Mouse (Mus musculus): Measurements from ENCODE around the gene Parl.
A peak's percentile ranks its signal among the peaks of the same experiment; 100 is the strongest.

Parl gene

GRCm38 (mm10) chr16:20301770-20302649 is at the start of gene Parl:
Gene Parl (minus strand): TSS chr16:20302387.
- DNase-seq (ENCODE audit: low spot score in 2 of 2), result peak; percentile 85 to 91

GRCm38 (mm10) chr16:20345464-20345863 is 43.3 kb upstream of the Parl start:
- DNase-seq (ENCODE audit: low spot score in 2 of 2), result no peak

GRCm38 (mm10) chr16:20338616-20339015 is 36.4 kb upstream of the Parl start:
- DNase-seq (ENCODE audit: low spot score in 2 of 2), result peak; percentile 57 to 64

GRCm38 (mm10) chr16:20334918-20335317 is 32.7 kb upstream of the Parl start:
- no peak for DNase-seq (ENCODE audit: low spot score in 2 of 2)

- DNase-seq (ENCODE audit: low spot score in 2 of 2), result no peak
Measured at GRCm38 (mm10) chr16:20328306-20328705, 26.1 kb upstream of the Parl start.

- DNase-seq (ENCODE audit: low spot score in 2 of 2), result no peak
Measured at GRCm38 (mm10) chr16:20325286-20325685, 23.1 kb upstream of the Parl start, which contains the start of gene Cyp2ab1. Gene Cyp2ab1 (minus strand): TSS chr16:20325404.

GRCm38 (mm10) chr16:20323907-20324306 is 21.7 kb upstream of the Parl start:
- no peak for DNase-seq (ENCODE audit: low spot score in 2 of 2)

GRCm38 (mm10) chr16:20322274-20322673 is 20.1 kb upstream of the Parl start:
- DNase-seq (ENCODE audit: low spot score in 2 of 2), result no peak

GRCm38 (mm10) chr16:20316770-20317169 is 14.6 kb upstream of the Parl start:
- no peak for DNase-seq (ENCODE audit: low spot score in 2 of 2)

- DNase-seq (ENCODE audit: low spot score in 2 of 2), result no peak
Measured at GRCm38 (mm10) chr16:20315266-20315665, 13.1 kb upstream of the Parl start.

GRCm38 (mm10) chr16:20312272-20312671 is 10.1 kb upstream of the Parl start:
- no peak for DNase-seq (ENCODE audit: low spot score in 2 of 2)

GRCm38 (mm10) chr16:20300076-20300475 is 2.1 kb downstream of the Parl start:
- no peak for DNase-seq (ENCODE audit: low spot score in 2 of 2)

GRCm38 (mm10) chr16:20280238-20280637 is 21.9 kb downstream of the Parl start:
- no peak for DNase-seq (ENCODE audit: low spot score in 2 of 2)

- DNase-seq (ENCODE audit: low spot score in 2 of 2), result no peak
Measured at GRCm38 (mm10) chr16:20279395-20279794, 22.8 kb downstream of the Parl start.

- DNase-seq (ENCODE audit: low spot score in 2 of 2), result no peak
Measured at GRCm38 (mm10) chr16:20272994-20273393, 29.2 kb downstream of the Parl start.

- DNase-seq (ENCODE audit: low spot score in 2 of 2), result no peak
Measured at GRCm38 (mm10) chr16:20271339-20271738, 30.8 kb downstream of the Parl start.

- no peak for DNase-seq (ENCODE audit: low spot score in 2 of 2)
Measured at GRCm38 (mm10) chr16:20265089-20265488, 37.1 kb downstream of the Parl start.

- DNase-seq (ENCODE audit: low spot score in 2 of 2), result no peak
Measured at GRCm38 (mm10) chr16:20257926-20258325, 44.3 kb downstream of the Parl start.

GRCm38 (mm10) chr16:20248442-20249174 is 53.6 kb downstream of the Parl start:
- DNase-seq (ENCODE audit: low spot score in 2 of 2), result peak in 1 of 2 experiments; percentile 57

- no peak for DNase-seq (ENCODE audit: low spot score in 2 of 2)
Measured at GRCm38 (mm10) chr16:20247103-20247502, 55.1 kb downstream of the Parl start.

- DNase-seq (ENCODE audit: low spot score in 2 of 2), result peak; percentile 69 to 72
Measured at GRCm38 (mm10) chr16:20240468-20241414, 61.4 kb downstream of the Parl start, which contains the start of gene Map6d1. Gene Map6d1 (minus strand): TSS chr16:20241358.

All from right cerebral cortex, postnatal 10 days (tissue).